Mouse (Mus musculus): ENCODE data around the gene Isg15. TPM values are rescaled to one million over a fixed set of nuclear protein-coding genes. Genes with fewer than 3 reads are reported as not detected.

Isg15 gene
- polyA plus RNA-seq (2016; fragmentation: Nextera tagmentation; extraction: Ambion mirVana) = 2.6 and 3.2 TPM in 2 replicates

DNA sequence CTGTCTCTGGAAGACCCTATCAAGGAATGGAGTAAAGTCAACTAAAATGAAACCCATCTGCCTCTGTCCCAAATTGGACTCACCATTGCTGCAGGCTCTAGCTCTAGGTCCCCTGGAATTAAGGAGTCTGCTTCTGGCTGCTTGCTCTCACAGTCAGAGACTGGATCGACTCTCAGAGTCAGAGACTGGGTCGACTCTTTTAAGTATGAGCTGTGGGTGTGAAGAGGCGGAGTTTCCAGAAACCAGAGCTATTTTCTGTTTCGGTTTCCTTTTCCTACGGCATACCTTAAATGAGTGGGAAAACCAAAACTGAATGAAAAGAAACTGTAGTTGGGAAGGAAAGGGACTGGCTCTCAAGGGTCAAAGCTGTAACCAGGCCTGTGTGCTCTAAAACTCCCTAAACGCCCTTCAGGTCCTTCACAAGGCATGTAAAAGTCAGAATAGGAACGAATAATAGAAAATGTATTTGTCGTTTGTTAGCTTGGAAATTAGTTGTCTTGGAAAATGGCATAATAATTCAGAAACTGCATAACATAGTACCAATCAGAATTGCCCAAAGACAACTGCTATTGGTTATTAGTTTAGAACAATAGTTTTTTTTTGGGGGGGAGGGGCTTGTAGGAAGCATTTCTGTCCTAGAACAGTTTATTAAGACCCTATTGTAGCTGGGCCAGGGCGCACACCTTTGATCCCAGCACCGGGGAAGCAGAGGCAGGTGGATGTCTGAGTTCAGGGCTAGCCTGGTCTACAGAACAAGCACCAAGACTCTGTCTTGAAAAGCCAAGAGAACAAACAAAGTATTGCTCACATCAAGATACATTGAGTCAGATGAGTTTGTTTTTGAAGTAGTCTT, at the start of gene Isg15:
Gene Isg15, minus strand, starts transcription at position 196 of the 853 bp plus-strand sequence.
- H3K4me3 ChIP-seq = peak within 1 kb of the TSS; percentile 6; the same call in 1 of the 2 replicates
- H3K27me3 ChIP-seq (replicated peaks) = peaks cover 58% of the 10 kb centered on the region
- peak within 1 kb of the TSS; percentile 37 for H3K4me2 ChIP-seq
- peak within 1 kb of the TSS; percentile 45; the same call in 1 of the 2 replicates for H3K9ac ChIP-seq
- no peak within 1 kb of the TSS for H3K27ac ChIP-seq
- H3K9me3 ChIP-seq (replicated peaks) = no peaks in the 10 kb centered on the region
- no peaks in the 10 kb centered on the region for H3K36me3 ChIP-seq
- H3K4me1 ChIP-seq = peaks cover 65% of the 10 kb centered on the region
- 44% methylated on average over 10 of the region's 10 CpGs for WGBS (ENCODE audit: insufficient replicate concordance)
- ATAC-seq = no peak

DNA sequence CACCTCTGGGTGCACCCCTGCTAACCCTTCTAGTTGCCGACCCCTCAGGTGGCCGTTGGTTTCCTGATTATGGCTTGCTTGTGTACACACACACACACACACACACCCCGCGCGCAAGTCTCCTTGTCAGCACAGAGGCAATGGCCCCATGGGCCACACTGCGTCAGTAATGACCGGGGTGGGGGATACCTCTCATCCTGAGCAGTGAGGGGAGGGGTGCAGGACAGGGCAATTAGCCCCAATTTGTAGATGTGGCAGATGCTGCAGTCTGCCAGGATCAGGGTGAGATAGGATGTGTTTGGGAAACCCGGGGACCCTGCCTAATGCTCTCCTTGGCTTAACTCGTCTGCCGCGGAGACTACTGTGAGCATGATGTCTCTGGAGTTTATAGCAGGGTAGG, 48.9 kb upstream of the Isg15 start:
- Histone ChIP-seq H3K27ac (peak overlapping the region; percentile 98), H3K4me1 (peaks cover 62% of the 10 kb centered on the region), H3K36me3 (peaks cover 75% of the 10 kb centered on the region), H3K9ac (peak overlapping the region; percentile 75; the same call in 1 of the 2 replicates), H3K9me3 (replicated peaks) (no peaks in the 10 kb centered on the region), H3K4me3 (no peak overlapping the region), H3K27me3 (replicated peaks) (peaks cover 4% of the 10 kb centered on the region; the same call in 1 of the 2 replicates), H3K4me2 (peak overlapping the region; percentile 17; the same call in 1 of the 2 replicates)
- ATAC-seq = no peak
- 58% methylated on average over 11 of the region's 11 CpGs for WGBS (ENCODE audit: insufficient replicate concordance)

DNA sequence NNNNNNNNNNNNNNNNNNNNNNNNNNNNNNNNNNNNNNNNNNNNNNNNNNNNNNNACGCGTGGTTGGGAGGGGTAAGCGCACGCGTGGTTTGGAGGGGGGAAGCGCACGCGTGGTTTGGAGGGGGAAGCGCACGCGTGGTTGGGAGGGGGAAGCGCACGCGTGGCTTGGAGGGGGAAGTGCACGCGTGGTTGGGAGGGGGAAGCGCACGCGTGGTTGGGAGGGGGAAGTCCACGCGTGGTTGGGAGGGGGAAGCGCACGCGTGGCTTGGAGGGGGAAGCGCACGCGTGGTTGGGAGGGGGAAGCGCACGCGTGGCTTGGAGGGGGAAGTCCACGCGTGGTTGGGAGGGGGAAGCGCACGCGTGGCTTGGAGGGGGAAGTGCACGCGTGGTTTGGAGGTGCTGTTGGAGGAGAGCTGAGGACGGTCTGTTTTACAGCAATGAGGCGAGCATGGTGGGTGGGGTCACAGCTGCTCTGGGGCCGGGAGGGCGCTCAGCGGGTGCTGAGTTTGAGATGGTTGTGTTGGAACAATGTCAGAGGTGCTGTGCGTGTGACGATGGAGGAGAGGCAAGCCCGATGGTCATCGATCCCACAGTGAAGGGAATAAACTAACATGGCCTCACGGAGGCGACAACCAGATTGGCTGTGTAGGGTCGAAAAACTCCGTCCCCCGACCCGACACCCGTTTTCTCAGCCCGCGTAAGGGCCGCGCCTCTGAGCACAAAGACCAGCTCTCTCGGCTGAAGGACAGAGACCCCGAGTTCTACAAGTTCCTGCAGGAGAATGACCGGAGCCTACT, 36.2 kb upstream of the Isg15 start:
- Histone ChIP-seq H3K4me2 (peak overlapping the region; percentile 99), H3K27ac (peak overlapping the region; percentile 97), H3K4me3 (peak overlapping the region; percentile 86), H3K36me3 (peaks cover 65% of the 10 kb centered on the region), H3K9me3 (replicated peaks) (no peaks in the 10 kb centered on the region), H3K4me1 (peaks cover 35% of the 10 kb centered on the region), H3K27me3 (replicated peaks) (no peaks in the 10 kb centered on the region), H3K9ac (peak overlapping the region; percentile 89)
- ATAC-seq = no peak
- 17% methylated on average over 57 of the region's 60 CpGs for WGBS (ENCODE audit: insufficient replicate concordance)

GRCm38 (mm10) chr4:156235808-156236533, 35.4 kb upstream of the Isg15 start, which contains the start of gene Noc2l:
Gene Noc2l (plus strand): TSS chr4:156236010.
- Histone ChIP-seq H3K4me1 (peaks cover 35% of the 10 kb centered on the region), H3K27me3 (replicated peaks) (no peaks in the 10 kb centered on the region), H3K4me3 (peak within 1 kb of the TSS; percentile 86), H3K9ac (peak within 1 kb of the TSS; percentile 89), H3K9me3 (replicated peaks) (no peaks in the 10 kb centered on the region), H3K36me3 (peaks cover 65% of the 10 kb centered on the region), H3K4me2 (peak within 1 kb of the TSS; percentile 99), H3K27ac (peak within 1 kb of the TSS; percentile 97)
- ATAC-seq = peak; percentile 85
- WGBS (ENCODE audit: insufficient replicate concordance) = under 1% methylated on average over 89 of the region's 90 CpGs

DNA sequence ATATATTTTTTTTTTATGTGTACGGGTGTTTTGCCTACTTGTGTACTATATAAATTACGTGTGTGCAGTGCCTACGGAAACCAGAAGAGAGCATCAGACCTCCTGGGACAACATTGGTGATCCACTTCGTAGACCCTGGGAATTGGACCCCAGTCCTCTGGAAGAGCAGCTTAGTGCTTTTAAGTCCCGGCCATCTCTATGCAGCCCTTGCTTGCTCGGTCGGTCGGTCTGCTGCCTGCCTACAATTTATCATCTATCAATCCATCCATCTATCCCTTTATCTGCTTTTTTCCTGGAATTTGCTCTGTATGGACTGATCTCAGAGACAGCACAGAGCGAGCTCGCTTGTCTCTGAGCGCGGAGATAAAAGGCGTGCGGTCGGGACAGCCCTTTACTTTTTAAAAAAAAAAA, 34.7 kb upstream of the Isg15 start:
- peak overlapping the region; percentile 99 for H3K4me2 ChIP-seq
- H3K9ac ChIP-seq = peak overlapping the region; percentile 89
- H3K36me3 ChIP-seq = peaks cover 65% of the 10 kb centered on the region
- H3K4me1 ChIP-seq = peaks cover 35% of the 10 kb centered on the region
- ATAC-seq = peak; percentile 57
- H3K27me3 ChIP-seq (replicated peaks) = no peaks in the 10 kb centered on the region
- peak overlapping the region; percentile 97 for H3K27ac ChIP-seq
- H3K4me3 ChIP-seq = peak overlapping the region; percentile 86
- WGBS (ENCODE audit: insufficient replicate concordance) = under 1% methylated on average over 15 of the region's 15 CpGs
- H3K9me3 ChIP-seq (replicated peaks) = no peaks in the 10 kb centered on the region

DNA sequence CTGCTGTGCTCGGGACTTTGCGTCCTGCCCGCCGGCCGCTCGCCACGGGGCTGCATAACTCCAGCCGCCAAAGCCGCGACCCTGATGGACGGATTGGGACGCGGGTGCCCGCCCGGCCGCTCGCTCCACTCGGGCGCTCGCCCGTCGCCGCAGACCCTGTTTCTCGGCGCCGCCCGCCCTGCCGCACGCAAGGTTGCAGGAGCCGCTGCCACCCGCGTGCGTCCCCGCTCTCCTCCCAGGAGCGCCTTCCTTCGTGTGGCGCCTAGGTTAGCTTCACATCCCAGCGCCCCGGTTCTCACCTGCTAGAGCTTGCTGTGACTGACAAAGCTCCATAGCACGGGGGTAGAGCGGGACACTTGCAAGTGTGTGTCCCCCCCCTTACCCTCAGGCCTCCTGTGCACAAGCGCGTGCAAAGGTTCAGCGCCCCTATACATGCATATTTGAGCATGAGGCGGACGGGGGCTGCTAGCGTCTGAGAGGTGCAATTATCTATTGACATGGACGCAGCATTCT, 34.1 kb upstream of the Isg15 start, which contains the start of gene Plekhn1:
Gene Plekhn1, minus strand, starts transcription at position 157 of the 513 bp plus-strand sequence.
- Histone ChIP-seq H3K27ac (peak within 1 kb of the TSS; percentile 97), H3K36me3 (peaks cover 65% of the 10 kb centered on the region), H3K27me3 (replicated peaks) (no peaks in the 10 kb centered on the region), H3K4me2 (peak within 1 kb of the TSS; percentile 99), H3K9ac (peak within 1 kb of the TSS; percentile 89), H3K9me3 (replicated peaks) (no peaks in the 10 kb centered on the region), H3K4me1 (peaks cover 36% of the 10 kb centered on the region), H3K4me3 (peak within 1 kb of the TSS; percentile 86)
- ATAC-seq = peak; percentile 48
- WGBS (ENCODE audit: insufficient replicate concordance) = 0% methylated on average over 45 of the region's 48 CpGs

DNA sequence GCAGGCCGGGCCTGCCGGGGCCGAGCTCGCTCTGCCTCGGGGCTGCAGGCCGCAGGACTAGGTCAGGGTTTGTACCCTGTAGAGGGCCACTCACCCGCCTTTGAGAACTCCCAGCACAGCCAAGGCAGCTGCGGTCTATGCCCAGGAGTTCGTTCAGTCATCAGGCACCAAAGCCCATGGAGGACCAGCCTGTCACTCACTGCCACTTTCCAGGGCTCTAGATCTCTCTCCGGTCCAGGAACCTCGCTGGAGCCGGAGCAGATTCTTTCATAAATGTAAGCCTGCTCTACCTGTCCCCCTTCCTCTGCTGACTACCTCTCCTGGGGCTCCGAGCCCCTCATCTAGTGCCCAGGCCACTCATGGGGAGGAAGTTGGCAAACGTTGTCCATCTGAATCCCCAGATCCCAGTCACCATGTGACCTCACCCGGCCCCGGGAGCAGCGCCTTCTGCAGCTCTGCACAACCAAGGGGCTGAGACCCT, 33.4 kb upstream of the Isg15 start:
- Histone ChIP-seq H3K4me3 (peak overlapping the region; percentile 86), H3K9me3 (replicated peaks) (no peaks in the 10 kb centered on the region), H3K9ac (peak overlapping the region; percentile 89), H3K27ac (peak overlapping the region; percentile 83), H3K4me2 (peak overlapping the region; percentile 99), H3K27me3 (replicated peaks) (no peaks in the 10 kb centered on the region), H3K36me3 (peaks cover 65% of the 10 kb centered on the region), H3K4me1 (peaks cover 38% of the 10 kb centered on the region)
- 17% methylated on average over 17 of the region's 17 CpGs for WGBS (ENCODE audit: insufficient replicate concordance)
- no peak for ATAC-seq

GRCm38 (mm10) chr4:156228393-156229024, 27.9 kb upstream of the Isg15 start:
- ATAC-seq = peak; percentile 53
- Histone ChIP-seq H3K9me3 (replicated peaks) (no peaks in the 10 kb centered on the region), H3K36me3 (peaks cover 43% of the 10 kb centered on the region), H3K9ac (0 out of 2 replicates have a peak overlapping the region, but pooled peaks have one; percentile 2), H3K4me1 (peaks cover 28% of the 10 kb centered on the region), H3K4me3 (no peak overlapping the region), H3K27ac (no peak overlapping the region), H3K4me2 (peak overlapping the region; percentile 24), H3K27me3 (replicated peaks) (0 out of 2 replicates have a peak, but pooled peaks cover 9% of the 10 kb centered on the region)
- 42% methylated on average over 12 of the region's 12 CpGs for WGBS (ENCODE audit: insufficient replicate concordance)

- ATAC-seq = peak; percentile 15; the same call in 1 of the 2 replicates
- WGBS (ENCODE audit: insufficient replicate concordance) = 60% methylated on average over 18 of the region's 18 CpGs
- Histone ChIP-seq H3K4me2 (peak overlapping the region; percentile 24), H3K27me3 (replicated peaks) (0 out of 2 replicates have a peak, but pooled peaks cover 10% of the 10 kb centered on the region), H3K27ac (no peak overlapping the region), H3K9me3 (replicated peaks) (no peaks in the 10 kb centered on the region), H3K36me3 (peaks cover 38% of the 10 kb centered on the region), H3K4me3 (no peak overlapping the region), H3K4me1 (peaks cover 23% of the 10 kb centered on the region), H3K9ac (0 out of 2 replicates have a peak overlapping the region, but pooled peaks have one; percentile 2)
These were observed 27.3 kb upstream of the Isg15 start for GRCm38 (mm10) chr4:156227752-156228392.

- no peak for ATAC-seq
- 79% methylated on average over 2 of the region's 2 CpGs for WGBS (ENCODE audit: insufficient replicate concordance)
- H3K36me3 ChIP-seq = peaks cover 2% of the 10 kb centered on the region
- H3K9ac ChIP-seq = no peak overlapping the region
- H3K4me2 ChIP-seq = no peak overlapping the region
- H3K4me3 ChIP-seq = no peak overlapping the region
- no peaks in the 10 kb centered on the region for H3K9me3 ChIP-seq (replicated peaks)
- H3K4me1 ChIP-seq = peaks cover 18% of the 10 kb centered on the region
- H3K27ac ChIP-seq = no peak overlapping the region
- 0 out of 2 replicates have a peak, but pooled peaks cover 19% of the 10 kb centered on the region for H3K27me3 ChIP-seq (replicated peaks)
These were observed 23.7 kb upstream of the Isg15 start for GRCm38 (mm10) chr4:156224276-156224675.
